Mouse (Mus musculus): ENCODE data around the gene Usp3. TPM values are rescaled to one million over a fixed set of nuclear protein-coding genes. Genes with fewer than 3 reads are reported as not detected.

Gene Usp3
- polyA plus RNA-seq, 1 experiment from 2014 or later = 106 TPM

DNA sequence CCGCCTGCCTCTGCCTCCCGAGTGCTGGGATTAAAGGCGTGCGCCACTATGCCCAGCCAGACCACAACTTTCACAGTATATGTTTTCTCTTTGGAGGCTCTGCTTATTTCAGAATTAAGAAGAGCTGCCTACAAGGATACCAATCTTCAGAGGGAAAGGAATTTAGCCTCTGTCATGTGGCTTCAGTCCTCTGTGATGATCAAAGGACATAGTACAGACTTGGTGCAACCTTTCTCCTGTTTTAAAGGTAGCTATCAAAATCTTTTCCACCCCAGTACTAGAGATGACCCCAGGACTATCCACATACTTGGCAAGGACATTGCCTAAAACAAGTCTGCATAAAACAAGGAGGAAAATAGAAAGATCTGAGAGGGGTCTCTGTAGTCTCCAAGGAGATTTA, 34.0 kb downstream of the Usp3 start:
- Histone ChIP-seq H3K4me3 (ENCODE audit: low read depth, low read length) (no peak overlapping the region), H3K4me2 (ENCODE audit: low read depth, low read length) (no peak overlapping the region), H3K9me3 (replicated peaks; ENCODE audit: control insufficient read depth, low read length) (no peaks in the 10 kb centered on the region), H3K4me1 (ENCODE audit: control insufficient read depth, insufficient read depth, low read length) (no peaks in the 10 kb centered on the region), H3K27me3 (ENCODE audit: control insufficient read depth, insufficient read depth, low read length) (no peaks in the 10 kb centered on the region), H3K36me3 (replicated peaks; ENCODE audit: control insufficient read depth, insufficient read depth, low read depth, low read length) (no peaks in the 10 kb centered on the region), H3K9ac (replicated peaks; ENCODE audit: low read length) (no peak overlapping the region), H3K27ac (replicated peaks; ENCODE audit: low read depth, low read length) (no peak overlapping the region)
- WGBS = 98% methylated on average over 3 of the region's 4 CpGs
- no peak for ATAC-seq (replicated peaks; ENCODE audit: insufficient number of reproducible peaks, low FRiP score, low TSS enrichment, low read depth)
- no peak for DNase-seq (ENCODE audit: low spot score)

DNA sequence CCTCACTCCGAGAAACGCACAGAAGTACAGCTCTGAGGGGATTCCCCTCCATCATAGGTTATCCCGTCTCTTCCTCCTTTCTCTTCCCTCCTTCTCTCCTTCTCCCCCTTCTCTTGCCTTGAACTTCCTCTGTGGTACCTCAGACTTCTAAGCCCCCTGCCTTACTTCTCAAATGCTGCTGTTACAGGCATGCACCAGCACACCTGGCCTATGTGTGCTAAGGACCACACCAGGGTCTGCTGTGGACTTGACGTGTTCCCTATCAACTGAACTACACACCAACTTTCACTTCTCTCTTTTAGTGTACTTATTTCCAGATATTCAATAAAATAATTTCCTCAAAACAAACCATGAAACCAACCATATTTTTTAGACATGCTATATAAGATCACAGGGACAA, 50.2 kb downstream of the Usp3 start:
- Histone ChIP-seq H3K9me3 (replicated peaks; ENCODE audit: control insufficient read depth, low read length) (no peaks in the 10 kb centered on the region), H3K4me3 (ENCODE audit: low read depth, low read length) (no peak overlapping the region), H3K27ac (replicated peaks; ENCODE audit: low read depth, low read length) (no peak overlapping the region), H3K9ac (replicated peaks; ENCODE audit: low read length) (no peak overlapping the region), H3K4me2 (ENCODE audit: low read depth, low read length) (no peak overlapping the region), H3K36me3 (replicated peaks; ENCODE audit: control insufficient read depth, insufficient read depth, low read depth, low read length) (no peaks in the 10 kb centered on the region), H3K4me1 (ENCODE audit: control insufficient read depth, insufficient read depth, low read length) (no peaks in the 10 kb centered on the region), H3K27me3 (ENCODE audit: control insufficient read depth, insufficient read depth, low read length) (no peaks in the 10 kb centered on the region)
- WGBS = 87% methylated on average over 4 of the region's 4 CpGs
- DNase-seq (ENCODE audit: low spot score) (no peak), ATAC-seq (replicated peaks; ENCODE audit: insufficient number of reproducible peaks, low FRiP score, low TSS enrichment, low read depth) (no peak)

DNA sequence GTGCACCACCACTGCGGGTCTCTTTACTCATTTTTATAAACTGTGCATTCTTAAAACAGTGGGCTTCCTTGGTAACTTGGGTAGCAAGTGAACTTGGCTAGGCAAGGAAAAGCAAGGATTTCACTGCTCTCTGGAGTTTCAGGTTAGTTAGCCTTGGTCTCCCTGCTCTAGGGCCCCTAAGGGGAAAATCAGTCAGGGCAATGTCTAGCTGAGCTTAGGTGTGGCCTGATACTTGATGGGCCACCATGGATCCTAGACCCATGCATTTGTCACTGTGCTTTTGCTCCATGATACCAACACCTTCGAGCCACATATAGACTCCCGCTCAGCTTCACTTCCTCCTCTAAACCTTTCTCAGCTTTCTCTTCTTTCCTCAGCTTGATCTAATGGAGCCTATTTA, 71.3 kb downstream of the Usp3 start:
- Histone ChIP-seq H3K36me3 (replicated peaks; ENCODE audit: control insufficient read depth, insufficient read depth, low read depth, low read length) (peaks cover 6% of the 10 kb centered on the region), H3K27me3 (ENCODE audit: control insufficient read depth, insufficient read depth, low read length) (no peaks in the 10 kb centered on the region), H3K27ac (replicated peaks; ENCODE audit: low read depth, low read length) (no peak overlapping the region), H3K4me2 (ENCODE audit: low read depth, low read length) (no peak overlapping the region), H3K9me3 (replicated peaks; ENCODE audit: control insufficient read depth, low read length) (no peaks in the 10 kb centered on the region), H3K4me1 (ENCODE audit: control insufficient read depth, insufficient read depth, low read length) (no peaks in the 10 kb centered on the region), H3K9ac (replicated peaks; ENCODE audit: low read length) (no peak overlapping the region), H3K4me3 (ENCODE audit: low read depth, low read length) (no peak overlapping the region)
- DNase-seq (ENCODE audit: low spot score) = no peak
- no peak for ATAC-seq (replicated peaks; ENCODE audit: insufficient number of reproducible peaks, low FRiP score, low TSS enrichment, low read depth)
- 94% methylated on average over 3 of the region's 3 CpGs for WGBS

DNA sequence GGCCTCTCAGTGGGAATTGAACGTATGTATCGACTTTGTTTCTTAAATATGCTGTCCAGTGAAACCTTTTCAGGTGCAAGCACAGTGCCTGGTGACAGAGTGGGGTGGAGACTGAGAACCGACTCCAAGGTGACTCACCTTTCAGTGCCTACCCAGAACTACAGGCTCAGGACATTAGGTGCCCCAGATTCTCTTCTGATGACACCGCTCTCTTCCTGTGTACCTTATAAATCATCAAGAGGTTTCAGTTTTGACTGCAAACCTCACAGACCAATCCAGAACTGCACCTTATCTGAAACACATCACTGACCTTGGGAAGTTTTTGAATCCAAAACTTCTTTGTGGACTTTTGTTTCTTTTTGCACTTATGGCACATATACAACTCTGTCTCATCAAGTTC, 72.6 kb downstream of the Usp3 start:
- H3K4me3 ChIP-seq (ENCODE audit: low read depth, low read length) = no peak overlapping the region
- 92% methylated on average over 4 of the region's 4 CpGs for WGBS
- no peak overlapping the region for H3K9ac ChIP-seq (replicated peaks; ENCODE audit: low read length)
- no peak for ATAC-seq (replicated peaks; ENCODE audit: insufficient number of reproducible peaks, low FRiP score, low TSS enrichment, low read depth)
- H3K4me2 ChIP-seq (ENCODE audit: low read depth, low read length) = no peak overlapping the region
- no peak for DNase-seq (ENCODE audit: low spot score)
- no peak overlapping the region for H3K27ac ChIP-seq (replicated peaks; ENCODE audit: low read depth, low read length)
- H3K4me1 ChIP-seq (ENCODE audit: control insufficient read depth, insufficient read depth, low read length) = no peaks in the 10 kb centered on the region
- H3K27me3 ChIP-seq (ENCODE audit: control insufficient read depth, insufficient read depth, low read length) = no peaks in the 10 kb centered on the region
- no peaks in the 10 kb centered on the region for H3K9me3 ChIP-seq (replicated peaks; ENCODE audit: control insufficient read depth, low read length)
- peaks cover 9% of the 10 kb centered on the region for H3K36me3 ChIP-seq (replicated peaks; ENCODE audit: control insufficient read depth, insufficient read depth, low read depth, low read length)

DNA sequence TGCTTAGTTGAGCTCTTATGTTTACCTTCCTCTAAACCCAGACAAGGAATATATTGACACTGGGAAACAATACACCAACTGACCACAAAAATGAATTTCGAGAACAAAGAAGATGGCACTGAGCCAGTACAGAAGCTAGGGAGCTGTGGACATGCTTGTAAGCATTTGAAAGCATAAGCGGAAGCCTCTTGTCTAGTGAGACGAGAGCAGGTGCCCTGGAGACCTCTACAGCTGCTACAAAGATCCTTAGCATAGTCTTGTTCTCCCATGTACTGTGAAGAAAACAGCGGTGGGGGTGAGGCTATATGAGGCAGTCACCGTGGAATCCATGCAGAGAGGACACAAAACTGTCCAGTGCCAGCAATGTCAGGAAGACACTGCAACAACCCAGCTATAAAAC, 74.0 kb downstream of the Usp3 start:
- Histone ChIP-seq H3K9ac (replicated peaks; ENCODE audit: low read length) (no peak overlapping the region), H3K27ac (replicated peaks; ENCODE audit: low read depth, low read length) (no peak overlapping the region), H3K36me3 (replicated peaks; ENCODE audit: control insufficient read depth, insufficient read depth, low read depth, low read length) (peaks cover 12% of the 10 kb centered on the region), H3K4me3 (ENCODE audit: low read depth, low read length) (no peak overlapping the region), H3K4me1 (ENCODE audit: control insufficient read depth, insufficient read depth, low read length) (no peaks in the 10 kb centered on the region), H3K9me3 (replicated peaks; ENCODE audit: control insufficient read depth, low read length) (no peaks in the 10 kb centered on the region), H3K27me3 (ENCODE audit: control insufficient read depth, insufficient read depth, low read length) (no peaks in the 10 kb centered on the region), H3K4me2 (ENCODE audit: low read depth, low read length) (no peak overlapping the region)
- WGBS = 88% methylated on average over 5 of the region's 5 CpGs
- DNase-seq (ENCODE audit: low spot score) (no peak), ATAC-seq (replicated peaks; ENCODE audit: insufficient number of reproducible peaks, low FRiP score, low TSS enrichment, low read depth) (no peak)

DNA sequence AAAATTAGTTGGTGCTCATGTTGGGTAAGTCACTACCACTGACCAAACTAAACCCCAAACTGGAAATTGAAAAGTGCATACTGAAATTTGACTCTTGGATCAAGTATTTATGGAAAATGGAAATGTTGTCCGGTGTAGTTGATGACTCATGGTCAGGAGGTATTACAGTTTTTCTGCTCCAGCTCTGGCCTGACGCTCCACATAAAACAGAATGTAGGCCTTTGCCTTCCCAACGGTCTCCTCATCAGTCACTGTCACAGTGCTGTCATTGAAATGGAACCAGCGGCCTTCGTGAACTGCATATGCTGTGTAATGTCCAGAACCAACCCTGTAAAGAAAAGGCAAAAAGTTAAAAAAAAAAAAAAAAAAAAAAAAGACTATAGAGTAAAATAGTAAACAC, 74.7 kb downstream of the Usp3 start:
- H3K4me2 ChIP-seq (ENCODE audit: low read depth, low read length) = no peak overlapping the region
- WGBS = 96% methylated on average over 5 of the region's 5 CpGs
- H3K9me3 ChIP-seq (replicated peaks; ENCODE audit: control insufficient read depth, low read length) = no peaks in the 10 kb centered on the region
- no peaks in the 10 kb centered on the region for H3K27me3 ChIP-seq (ENCODE audit: control insufficient read depth, insufficient read depth, low read length)
- no peaks in the 10 kb centered on the region for H3K4me1 ChIP-seq (ENCODE audit: control insufficient read depth, insufficient read depth, low read length)
- H3K9ac ChIP-seq (replicated peaks; ENCODE audit: low read length) = no peak overlapping the region
- H3K27ac ChIP-seq (replicated peaks; ENCODE audit: low read depth, low read length) = no peak overlapping the region
- peaks cover 13% of the 10 kb centered on the region for H3K36me3 ChIP-seq (replicated peaks; ENCODE audit: control insufficient read depth, insufficient read depth, low read depth, low read length)
- H3K4me3 ChIP-seq (ENCODE audit: low read depth, low read length) = no peak overlapping the region
- no peak for ATAC-seq (replicated peaks; ENCODE audit: insufficient number of reproducible peaks, low FRiP score, low TSS enrichment, low read depth)
- DNase-seq (ENCODE audit: low spot score) = no peak

DNA sequence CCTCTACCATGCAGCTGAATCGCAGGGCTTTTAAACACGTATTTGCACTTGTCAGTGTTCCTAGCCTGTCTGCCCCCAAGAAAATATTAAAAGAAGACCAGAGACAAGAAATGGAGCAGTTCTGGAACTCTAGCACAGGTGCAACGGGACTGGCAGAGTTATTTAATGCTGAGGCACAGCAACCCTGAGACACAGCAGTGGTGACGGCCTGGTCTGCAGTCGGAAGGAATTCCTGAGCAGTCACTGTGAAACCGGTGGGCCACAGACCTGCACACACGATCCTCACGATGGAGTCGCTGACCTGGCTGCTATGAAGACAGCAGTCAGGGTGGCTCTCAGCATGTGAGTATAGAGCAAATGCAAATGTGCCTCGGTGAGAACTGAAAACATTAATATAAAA, 75.2 kb downstream of the Usp3 start:
- H3K36me3 ChIP-seq (replicated peaks; ENCODE audit: control insufficient read depth, insufficient read depth, low read depth, low read length) = peaks cover 13% of the 10 kb centered on the region
- H3K9ac ChIP-seq (replicated peaks; ENCODE audit: low read length) = no peak overlapping the region
- WGBS = 92% methylated on average over 10 of the region's 10 CpGs
- DNase-seq (ENCODE audit: low spot score) = no peak
- no peak for ATAC-seq (replicated peaks; ENCODE audit: insufficient number of reproducible peaks, low FRiP score, low TSS enrichment, low read depth)
- no peak overlapping the region for H3K27ac ChIP-seq (replicated peaks; ENCODE audit: low read depth, low read length)
- no peak overlapping the region for H3K4me2 ChIP-seq (ENCODE audit: low read depth, low read length)
- H3K9me3 ChIP-seq (replicated peaks; ENCODE audit: control insufficient read depth, low read length) = no peaks in the 10 kb centered on the region
- no peak overlapping the region for H3K4me3 ChIP-seq (ENCODE audit: low read depth, low read length)
- H3K4me1 ChIP-seq (ENCODE audit: control insufficient read depth, insufficient read depth, low read length) = no peaks in the 10 kb centered on the region
- H3K27me3 ChIP-seq (ENCODE audit: control insufficient read depth, insufficient read depth, low read length) = no peaks in the 10 kb centered on the region

DNA sequence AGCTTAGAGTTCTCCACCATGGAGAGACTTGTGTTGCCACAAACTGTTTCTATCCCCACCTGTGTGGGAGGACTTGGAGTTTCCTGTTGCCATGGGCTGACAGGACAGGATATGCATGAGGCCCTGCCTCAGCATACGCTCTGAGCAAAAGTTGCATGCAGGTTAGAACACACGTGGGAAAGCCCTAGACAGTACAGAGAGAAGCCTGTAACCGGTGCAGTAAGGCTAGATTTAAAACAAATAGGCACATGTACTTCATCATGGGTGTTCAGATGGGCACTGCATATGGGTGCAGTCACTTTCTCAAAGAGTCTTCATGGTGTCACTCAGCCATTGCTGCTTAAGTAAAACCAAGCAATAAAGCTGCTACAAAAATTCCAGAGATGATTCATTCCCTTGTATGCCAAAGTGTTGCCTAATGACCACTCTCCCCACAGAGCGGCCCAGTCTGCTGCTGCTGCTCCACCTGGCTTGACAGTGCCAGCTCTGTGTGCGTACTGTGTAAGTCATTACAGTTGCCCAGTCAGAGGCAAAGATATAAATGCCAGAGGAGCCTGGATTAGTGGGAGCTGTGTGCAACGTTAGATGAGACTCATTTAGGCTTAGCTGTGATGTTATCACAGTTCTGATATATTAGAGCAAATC, 76.5 kb downstream of the Usp3 start:
- no peak for DNase-seq (ENCODE audit: low spot score)
- H3K27ac ChIP-seq (replicated peaks; ENCODE audit: low read depth, low read length) = no peak overlapping the region

More for the DNA sequence above, 76.5 kb downstream of the Usp3 start:
- ATAC-seq (replicated peaks; ENCODE audit: insufficient number of reproducible peaks, low FRiP score, low TSS enrichment, low read depth) = no peak
- no peaks in the 10 kb centered on the region for H3K4me1 ChIP-seq (ENCODE audit: control insufficient read depth, insufficient read depth, low read length)
- H3K4me2 ChIP-seq (ENCODE audit: low read depth, low read length) = no peak overlapping the region
- H3K27me3 ChIP-seq (ENCODE audit: control insufficient read depth, insufficient read depth, low read length) = no peaks in the 10 kb centered on the region
- H3K9me3 ChIP-seq (replicated peaks; ENCODE audit: control insufficient read depth, low read length) = no peaks in the 10 kb centered on the region
- 94% methylated on average over 6 of the region's 6 CpGs for WGBS
- peaks cover 13% of the 10 kb centered on the region for H3K36me3 ChIP-seq (replicated peaks; ENCODE audit: control insufficient read depth, insufficient read depth, low read depth, low read length)
- no peak overlapping the region for H3K4me3 ChIP-seq (ENCODE audit: low read depth, low read length)
- H3K9ac ChIP-seq (replicated peaks; ENCODE audit: low read length) = no peak overlapping the region

Measured in embryonic facial prominence, embryonic 11.5 days (tissue).